Mouse (Mus musculus): ENCODE data around the gene Zfp609.
A peak's percentile ranks its signal among the peaks of the same experiment; 100 is the strongest.
"Not testable (repeated sequence)": the region's sequence is repeated elsewhere in the genome, so short reads cannot be mapped to it uniquely, and the experiment has no call there.

The Zfp609 gene

DNA sequence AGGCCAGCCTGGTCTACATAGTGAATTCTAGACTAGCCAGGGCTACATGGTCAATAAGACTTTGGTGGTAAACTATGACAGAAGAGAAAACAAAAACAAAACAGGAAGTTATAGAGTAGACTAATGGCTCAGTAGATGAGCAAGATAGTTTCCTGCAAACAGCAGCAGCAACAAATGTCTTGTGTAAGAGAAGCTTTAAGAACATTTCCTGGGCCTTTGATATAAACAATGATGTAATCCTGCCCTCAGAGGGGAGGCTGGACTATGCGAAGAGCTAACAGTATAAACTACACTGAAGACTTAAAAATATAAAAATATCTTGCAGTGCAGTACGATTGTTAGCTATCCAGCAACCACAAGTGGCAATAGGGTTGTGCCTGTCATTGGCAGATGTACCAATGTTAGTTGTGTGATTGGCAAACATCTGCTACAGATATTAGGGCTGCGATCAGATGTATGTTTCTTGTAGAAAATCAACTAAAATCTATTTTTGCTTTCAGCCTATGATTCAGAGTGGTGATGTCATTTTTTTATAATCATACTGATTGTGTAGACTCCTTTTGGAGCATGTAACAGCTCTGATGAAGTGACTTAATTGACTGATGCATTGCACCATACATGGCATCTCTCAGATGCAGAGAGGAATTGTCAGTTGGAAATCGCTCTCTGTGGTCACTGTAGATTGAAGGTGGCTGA, 146.3 kb downstream of the Zfp609 start:
- no peak for ATAC-seq (ENCODE audit: insufficient number of reproducible peaks, low FRiP score, low TSS enrichment)

DNA sequence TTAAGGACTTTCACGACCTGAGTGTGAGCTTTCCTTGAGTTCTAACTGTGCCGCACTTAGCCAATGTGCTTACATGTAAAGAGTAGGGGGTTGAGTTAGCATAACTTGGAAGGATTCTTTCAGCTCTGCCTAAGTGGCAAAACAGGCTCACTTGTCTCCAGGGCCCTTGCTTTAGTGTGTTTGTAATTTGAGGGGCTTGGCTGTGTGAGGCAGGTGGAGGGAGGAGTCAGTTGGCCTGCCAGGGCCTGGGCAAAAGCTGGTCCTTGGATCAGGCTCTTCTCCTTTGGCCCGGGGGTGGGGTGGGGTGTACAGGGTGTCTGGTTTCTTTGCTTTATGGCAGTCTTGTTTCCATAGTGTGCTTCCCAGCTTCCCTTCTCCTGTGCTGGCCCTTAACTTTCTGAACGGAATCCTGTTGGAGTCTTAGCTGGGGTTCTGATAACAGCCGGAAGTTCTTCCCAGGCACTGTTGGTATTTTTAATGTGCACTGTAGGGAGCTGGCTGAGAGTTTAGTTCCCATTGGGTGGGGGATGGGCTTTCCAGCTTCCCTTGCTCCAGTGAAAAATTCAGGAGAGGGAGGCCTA, 148.1 kb downstream of the Zfp609 start:
- ATAC-seq (ENCODE audit: insufficient number of reproducible peaks, low FRiP score, low TSS enrichment): no peak

DNA sequence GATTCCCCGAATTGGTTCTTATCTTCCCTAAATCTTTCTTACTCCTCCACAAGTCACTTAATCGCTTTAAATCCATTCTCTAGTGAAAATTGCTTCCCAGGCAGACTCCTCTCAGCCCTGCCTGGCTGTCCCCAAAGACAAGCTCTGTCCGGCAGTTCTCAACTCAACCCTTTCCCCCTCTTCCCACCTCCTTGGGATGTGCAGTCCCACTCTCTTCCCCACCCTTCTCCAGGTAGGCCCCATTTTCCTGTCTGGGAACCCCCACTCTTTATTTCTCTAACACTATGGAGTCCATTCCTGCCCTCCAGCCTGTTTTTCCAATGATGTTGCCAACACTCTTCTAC, 150.3 kb downstream of the Zfp609 start:
- no peak for ATAC-seq (ENCODE audit: insufficient number of reproducible peaks, low FRiP score, low TSS enrichment)

DNA sequence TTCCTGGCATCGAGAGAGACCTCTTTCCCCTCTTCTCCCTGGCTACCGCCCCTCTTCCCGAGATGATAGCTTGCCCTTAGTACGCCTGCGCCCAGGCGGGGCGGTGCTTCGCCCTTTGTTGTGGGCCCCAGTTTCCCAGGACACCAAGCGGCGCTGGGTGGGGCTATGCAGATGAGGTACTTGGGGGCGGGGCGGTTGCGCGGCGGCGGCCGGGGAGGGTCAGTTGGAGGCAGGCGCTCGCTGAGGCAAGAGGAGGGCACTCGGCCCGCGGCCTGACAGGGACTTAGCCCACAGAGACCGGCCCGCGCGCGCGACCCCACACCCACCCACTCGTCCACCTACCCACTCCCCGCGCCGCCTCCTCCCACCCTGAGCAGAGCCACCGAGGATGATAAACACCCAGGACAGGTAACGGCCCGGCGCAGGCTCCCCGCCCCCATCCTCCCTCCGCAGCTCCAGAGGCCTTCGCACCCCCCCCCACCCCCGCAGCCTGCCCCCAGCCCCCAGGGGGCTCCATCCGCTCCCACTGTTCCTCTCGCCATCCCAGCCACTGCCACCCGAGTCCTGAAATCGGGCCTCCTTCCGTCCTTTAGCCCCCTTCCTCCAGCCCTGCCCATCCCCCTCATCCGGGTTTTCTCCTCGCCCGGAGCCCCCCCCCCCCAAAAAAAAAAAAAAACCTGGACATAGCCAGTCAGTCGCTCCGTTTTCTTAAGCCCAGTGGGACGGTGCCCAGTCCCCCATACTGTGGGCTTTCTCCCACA, 150.8 kb downstream of the Zfp609 start:
- peak; percentile 91 for ATAC-seq (ENCODE audit: insufficient number of reproducible peaks, low FRiP score, low TSS enrichment)

DNA sequence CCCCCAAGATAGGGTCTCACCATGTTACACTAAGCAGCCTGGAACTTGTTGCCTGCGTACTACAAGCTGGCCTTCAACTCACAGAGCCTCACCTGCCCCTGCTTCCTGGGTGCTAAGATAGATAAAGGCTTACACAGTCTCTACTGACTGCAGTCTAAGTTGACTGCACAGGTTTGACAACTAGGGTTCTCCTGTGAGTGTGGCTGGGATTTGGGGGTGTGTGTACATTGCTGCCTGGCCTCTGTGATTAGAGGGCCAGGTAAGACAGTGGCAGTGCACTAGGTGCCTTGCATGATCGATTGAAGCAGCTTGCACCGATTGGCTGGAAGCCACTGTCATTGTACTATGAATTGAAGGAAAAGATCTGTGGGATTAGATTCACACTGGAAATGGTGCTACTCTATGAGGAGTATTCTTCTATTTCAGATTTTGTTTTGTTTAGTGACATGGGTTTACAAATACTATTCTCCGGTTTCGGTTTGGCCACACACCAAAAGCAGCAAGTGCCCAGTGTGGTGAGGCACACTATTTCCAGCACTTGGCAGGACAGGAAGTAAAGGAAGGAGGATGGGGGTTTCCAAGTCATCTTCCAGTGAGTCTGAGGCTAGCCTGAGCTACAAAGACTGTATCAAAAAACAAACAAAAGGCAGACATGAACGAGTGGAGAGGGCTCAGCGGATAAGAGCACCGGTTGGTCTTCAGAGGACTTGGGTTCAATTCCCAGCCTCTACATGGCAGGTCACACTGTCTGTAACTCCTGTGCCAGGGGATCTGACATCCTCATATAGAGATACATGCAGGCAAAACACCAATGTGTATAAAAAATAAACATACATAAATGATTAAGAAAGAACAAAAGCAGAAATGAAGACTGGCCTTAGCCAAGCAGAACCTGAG, 151.7 kb downstream of the Zfp609 start:
- peak; percentile 16; the same call in 1 of the 2 replicates for ATAC-seq (ENCODE audit: insufficient number of reproducible peaks, low FRiP score, low TSS enrichment)

DNA sequence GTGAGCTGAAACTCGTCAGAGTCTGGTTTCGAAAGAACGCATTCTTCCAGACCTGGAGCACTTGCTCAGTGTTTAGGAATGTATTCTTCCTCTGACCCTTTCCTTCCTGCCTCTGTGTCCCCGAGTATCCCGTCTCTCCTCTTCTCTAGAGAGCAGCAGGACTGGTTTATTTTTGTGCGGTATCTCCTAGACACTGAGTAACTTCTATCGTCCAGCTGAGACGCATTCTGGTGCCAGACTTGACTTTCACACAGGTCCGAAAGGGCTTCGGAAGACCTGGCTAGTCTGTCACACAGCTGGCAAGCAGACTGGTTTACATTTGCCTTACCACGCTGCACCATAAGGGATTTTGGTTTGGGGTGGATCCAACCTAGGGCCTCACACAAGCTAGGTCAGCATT, 154.4 kb downstream of the Zfp609 start:
- ATAC-seq (ENCODE audit: insufficient number of reproducible peaks, low FRiP score, low TSS enrichment): no peak

DNA sequence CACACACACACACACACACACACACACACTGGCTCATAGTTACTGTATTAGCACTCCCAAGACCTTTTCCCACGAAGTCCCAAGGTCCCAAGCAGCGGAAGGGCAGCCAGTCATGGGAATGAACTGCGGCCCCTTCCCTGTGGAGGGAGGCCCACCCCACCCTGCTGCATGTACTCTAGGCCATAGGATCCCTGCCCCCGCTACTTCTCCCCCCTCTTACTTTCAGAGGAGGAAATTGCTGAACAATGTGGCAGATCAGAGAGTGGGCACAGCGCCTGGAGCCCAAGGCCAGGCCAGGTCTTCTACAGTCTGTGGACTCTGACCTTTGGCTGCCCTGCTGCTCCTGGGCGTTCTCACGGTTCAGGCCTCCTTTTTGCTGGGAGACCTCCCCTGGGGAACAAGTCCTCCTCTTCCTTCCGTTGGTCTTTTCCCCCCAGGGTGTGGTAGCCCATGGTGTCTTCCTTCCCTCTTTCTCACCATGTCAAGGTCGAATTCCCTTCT, 155.9 kb downstream of the Zfp609 start:
- no peak for ATAC-seq (ENCODE audit: insufficient number of reproducible peaks, low FRiP score, low TSS enrichment)

DNA sequence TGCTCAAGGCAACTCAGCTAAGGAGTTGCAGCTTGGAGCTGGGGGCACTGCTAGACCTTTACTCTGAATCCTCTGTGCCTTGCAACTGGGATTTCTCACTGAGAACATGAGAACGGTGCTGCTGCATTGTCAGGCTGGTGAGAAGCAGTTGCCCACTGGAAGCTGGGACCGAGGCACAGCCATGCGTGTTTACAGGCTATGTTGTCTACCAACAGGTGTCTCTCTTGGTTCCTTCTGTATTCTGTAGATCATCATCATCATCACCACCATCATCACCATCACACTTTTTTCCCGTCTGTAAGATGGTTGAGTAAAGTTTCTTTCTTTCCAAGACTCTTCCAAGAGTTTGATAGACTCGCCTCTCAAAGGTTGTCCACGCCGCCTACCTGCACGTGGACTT, 159.7 kb downstream of the Zfp609 start, which contains the start of gene Oaz2:
Gene Oaz2 (plus strand): TSS at position 301 of the 400 bp plus-strand sequence.
- no peak for ATAC-seq (ENCODE audit: insufficient number of reproducible peaks, low FRiP score, low TSS enrichment)

DNA sequence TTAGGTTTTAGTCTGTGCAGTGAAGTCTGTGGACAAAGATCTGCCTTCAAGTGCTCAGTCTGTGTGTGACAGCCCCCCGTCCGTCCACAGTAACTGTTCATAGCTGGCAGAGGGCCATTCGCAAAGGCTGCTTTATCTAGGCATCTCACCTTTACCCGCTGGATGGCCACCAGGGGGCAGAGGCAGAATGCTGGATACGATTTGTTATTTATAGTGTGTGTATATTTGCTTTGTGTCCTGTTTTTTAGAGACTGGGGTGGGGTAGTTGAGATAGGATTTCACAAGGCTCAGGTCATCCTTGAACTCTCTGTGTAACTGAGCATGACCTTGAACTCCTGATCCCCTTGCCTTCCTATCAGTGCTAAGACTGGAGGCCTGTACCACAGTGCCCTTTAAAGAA, 161.3 kb downstream of the Zfp609 start:
- ATAC-seq (ENCODE audit: insufficient number of reproducible peaks, low FRiP score, low TSS enrichment): no peak

DNA sequence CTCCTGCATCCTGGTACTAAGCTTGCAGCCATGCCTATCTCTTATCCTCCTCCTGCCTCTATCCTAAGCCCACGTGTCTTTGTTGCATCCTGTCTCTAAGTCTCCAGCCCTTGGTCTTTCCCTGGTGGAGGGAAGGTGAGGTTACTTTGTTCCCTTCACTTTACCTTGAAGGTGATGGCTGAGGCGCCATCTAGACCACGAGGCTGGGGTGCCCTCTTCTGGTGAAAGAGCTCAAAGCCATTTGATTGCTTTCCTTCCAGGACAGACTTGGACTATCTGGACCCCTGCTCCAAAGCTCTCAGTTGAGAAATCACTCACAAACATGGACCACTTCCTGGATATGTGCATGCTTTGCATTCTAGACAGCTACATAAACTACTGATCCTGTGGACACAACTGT, 163.2 kb downstream of the Zfp609 start:
- no peak for ATAC-seq (ENCODE audit: insufficient number of reproducible peaks, low FRiP score, low TSS enrichment)

DNA sequence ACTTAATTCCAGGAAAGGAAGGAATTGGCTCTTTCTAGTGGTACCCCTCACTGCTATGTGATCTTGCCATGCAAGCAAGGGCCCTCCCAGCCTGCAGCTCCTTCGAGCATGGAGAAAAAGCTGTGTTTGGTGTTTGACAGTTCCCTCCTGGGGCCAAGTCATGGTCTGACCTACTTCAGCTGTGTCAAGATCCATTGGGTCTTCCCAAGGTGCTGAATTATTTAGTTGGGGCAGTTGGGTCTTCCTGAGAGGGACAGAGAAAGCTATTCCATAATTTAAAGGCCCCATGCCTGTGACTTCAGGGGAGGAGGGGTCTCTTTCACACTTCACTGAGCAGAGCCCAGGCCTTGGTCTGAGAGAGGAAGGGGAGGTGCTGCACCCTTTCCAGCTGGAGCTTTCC, 165.9 kb downstream of the Zfp609 start:
- ATAC-seq (ENCODE audit: insufficient number of reproducible peaks, low FRiP score, low TSS enrichment): no peak

DNA sequence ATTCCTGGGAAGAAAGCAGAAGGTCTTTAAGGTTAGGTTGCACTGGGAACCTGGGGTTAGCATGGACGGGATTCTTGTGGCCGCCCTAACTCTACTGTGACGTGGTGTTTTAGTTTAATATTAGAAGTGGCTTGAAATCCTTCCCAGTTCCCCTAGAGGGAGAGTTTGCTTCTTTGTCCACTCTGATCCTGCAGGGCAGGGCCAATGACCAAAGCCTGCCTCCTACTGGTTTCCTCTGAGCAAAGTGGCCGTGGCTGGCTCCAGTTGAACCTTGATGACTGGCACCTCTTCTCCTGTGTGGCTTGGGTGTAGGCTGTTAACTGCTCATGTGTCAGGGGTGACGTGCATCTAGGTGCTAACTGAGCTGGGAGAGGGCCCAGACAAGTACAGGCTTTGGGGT, 166.3 kb downstream of the Zfp609 start:
- ATAC-seq (ENCODE audit: insufficient number of reproducible peaks, low FRiP score, low TSS enrichment): no peak

DNA sequence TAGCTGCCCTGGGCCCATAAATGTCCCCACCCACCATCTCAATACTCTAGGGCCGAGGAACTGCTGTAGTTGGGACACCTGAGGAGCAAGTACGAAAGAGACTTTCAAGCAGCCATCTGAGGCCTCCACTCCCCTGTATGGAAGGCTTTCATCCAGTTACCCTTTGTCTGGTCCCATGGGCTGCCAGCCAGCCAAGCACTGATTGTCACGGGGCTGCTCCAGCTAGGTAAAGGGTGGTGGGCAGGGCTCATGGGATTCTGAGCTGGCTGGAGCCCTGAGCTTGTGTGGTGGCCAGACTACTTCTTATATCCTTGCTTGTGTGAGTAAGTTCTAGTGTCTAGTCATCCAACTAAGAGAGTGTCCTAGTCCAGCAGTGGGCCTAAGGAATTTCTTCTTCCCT, 170.1 kb downstream of the Zfp609 start:
- ATAC-seq (ENCODE audit: insufficient number of reproducible peaks, low FRiP score, low TSS enrichment): no peak

DNA sequence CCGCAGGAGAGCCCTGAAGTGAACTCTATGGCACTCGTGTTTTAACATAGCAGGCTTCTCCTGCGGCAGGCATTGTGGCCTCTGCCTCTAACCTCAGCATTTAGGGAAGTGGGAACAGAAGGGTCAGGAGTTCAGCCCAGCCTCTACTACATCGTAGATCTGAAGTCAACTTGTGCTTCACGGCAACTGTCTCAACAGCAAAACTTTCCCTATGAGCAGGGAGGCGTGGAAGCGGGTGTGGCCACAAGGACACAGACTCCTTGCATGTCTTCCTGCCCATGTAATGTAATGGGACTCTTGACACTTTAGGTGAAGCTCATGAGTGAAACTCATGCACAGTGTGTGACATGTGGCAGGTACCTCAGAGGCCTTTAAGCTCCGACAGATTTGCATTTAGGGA, 171.8 kb downstream of the Zfp609 start:
- ATAC-seq (ENCODE audit: insufficient number of reproducible peaks, low FRiP score, low TSS enrichment): no peak

DNA sequence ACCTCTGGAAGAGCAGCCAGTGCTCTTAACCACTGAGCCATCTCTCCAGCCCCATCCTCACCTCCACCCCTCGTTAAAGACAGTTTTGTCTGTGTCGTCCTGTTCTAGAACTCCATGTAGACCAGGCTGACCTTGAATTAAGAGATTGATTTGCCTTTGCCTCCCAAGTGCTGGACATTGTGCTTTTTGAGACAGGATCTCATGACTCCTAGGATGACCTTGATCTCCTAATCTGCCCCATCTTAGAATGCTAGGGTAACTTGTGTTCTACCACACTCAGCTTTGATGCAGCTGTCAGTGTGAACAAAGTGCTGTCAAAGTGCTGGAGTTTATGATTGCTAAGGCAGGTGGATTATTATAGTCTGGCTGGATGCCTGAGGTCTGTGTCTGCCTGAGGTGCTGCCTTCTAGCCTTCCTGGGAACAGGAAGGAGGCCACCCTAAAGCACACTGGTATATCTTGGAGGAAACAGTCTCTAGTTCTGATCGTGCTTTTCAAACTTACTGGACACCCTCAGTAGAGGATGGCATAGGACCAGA, 172.6 kb downstream of the Zfp609 start:
- no peak for ATAC-seq (ENCODE audit: insufficient number of reproducible peaks, low FRiP score, low TSS enrichment)

DNA sequence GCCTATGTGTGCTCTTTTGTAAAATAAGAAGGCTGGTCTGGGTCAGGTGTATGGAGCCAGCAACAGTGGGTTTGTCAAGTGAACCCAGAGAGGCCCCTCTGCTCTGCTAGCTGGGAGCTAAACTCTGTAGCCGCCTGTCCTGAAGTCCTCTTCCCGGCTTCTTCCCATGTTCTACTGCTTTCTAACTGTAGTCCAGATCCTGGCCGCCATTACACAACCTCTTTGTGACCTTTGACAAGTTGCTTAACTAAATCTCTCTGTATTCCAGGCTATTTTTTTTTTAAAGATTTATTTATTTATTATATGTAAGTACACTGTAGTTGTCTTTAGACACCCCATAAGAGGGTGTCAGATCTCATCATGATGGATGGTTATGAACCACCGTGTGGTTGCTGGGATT, 173.6 kb downstream of the Zfp609 start:
- ATAC-seq (ENCODE audit: insufficient number of reproducible peaks, low FRiP score, low TSS enrichment): no peak

DNA sequence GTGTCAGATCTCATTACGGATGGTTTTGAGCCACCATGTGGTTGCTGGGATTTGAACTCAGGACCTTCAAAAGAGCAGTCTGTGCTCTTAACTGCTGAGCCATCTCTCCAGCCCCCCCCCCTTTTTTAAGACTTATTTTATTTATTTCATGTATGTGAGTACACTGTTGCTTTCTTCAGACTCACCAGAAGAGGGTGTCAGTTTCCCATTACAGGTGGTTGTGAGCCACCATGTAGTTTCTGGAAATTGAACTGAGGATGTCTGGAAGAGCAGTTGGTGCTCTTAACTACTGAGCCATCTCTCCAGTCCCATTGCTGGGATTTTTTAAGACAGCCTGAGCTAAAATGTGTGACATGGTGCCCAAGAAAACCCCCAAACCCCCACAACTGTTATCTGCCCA, 175.4 kb downstream of the Zfp609 start:
- ATAC-seq (ENCODE audit: insufficient number of reproducible peaks, low FRiP score, low TSS enrichment): not testable (repeated sequence)

DNA sequence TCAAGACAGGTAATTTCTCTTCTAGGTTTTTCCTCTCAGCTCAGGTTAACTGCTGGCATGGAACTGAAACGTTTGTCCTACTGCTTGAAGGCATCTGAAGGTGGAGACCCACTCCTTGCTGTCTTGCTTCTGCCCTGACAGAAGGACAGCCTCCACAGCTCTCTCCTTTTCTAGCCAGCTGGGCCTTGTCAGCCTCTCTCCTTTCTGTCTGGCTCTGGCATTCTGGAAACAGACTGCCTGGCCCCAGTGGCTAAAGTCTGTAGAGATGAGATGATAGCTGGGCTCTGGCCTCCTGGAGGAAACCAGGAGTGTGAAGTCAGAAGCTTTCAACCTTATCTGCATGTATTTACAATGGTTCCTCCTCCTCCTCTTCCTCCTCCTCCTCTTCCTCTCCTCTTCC, 177.4 kb downstream of the Zfp609 start:
- ATAC-seq (ENCODE audit: insufficient number of reproducible peaks, low FRiP score, low TSS enrichment): no peak

DNA sequence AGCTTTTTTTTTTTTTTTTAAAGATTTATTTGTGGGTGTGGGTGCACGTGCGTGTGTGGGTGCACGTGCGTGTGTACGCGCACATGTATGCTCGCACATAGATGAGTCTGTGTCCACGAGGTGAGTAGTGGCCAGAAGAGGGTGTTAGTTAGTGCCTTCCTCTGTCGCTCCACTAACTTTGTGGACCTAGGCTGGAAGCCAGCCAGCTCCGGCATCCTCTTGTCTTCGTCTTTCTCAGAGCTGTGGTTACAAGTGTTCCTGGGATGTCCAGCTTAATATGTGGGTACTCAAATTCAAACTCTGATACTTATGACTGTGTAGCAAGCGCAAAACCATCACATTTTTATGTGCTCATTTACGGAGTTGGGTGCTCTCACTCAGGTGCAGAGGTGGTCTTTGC, 178.6 kb downstream of the Zfp609 start:
- no peak for ATAC-seq (ENCODE audit: insufficient number of reproducible peaks, low FRiP score, low TSS enrichment)

DNA sequence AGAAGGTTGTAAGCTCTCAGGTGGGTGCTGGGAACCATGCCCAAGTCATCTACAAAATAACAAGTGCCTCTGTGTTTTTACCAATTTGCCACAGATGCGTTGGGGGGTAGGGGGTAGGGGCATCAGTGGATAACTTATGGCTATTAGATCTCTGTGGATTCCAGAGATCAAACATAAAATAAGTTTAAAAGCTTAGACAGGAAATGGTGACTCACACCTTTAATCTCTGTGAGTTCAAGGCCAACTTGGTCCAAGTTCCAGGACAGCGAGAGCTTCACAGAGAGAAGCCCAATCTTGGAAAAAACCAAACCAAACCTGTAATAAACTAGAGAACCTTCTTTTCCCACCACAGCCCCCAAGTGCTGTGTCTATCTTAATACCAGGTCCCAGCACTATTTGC, 180.6 kb downstream of the Zfp609 start:
- no peak for ATAC-seq (ENCODE audit: insufficient number of reproducible peaks, low FRiP score, low TSS enrichment)
